Mouse (Mus musculus) G1E (cell line): Measurements from ENCODE around the gene Mob2.

Experiments used
- CTCF ChIP-seq: IDR thresholded peaks from 2 replicates; pipeline ENCODE4 v1.5.1; 2012; ENCODE audit warnings: low read depth, low read length, inconsistent platforms, mixed read lengths
- GATA1 ChIP-seq: IDR thresholded peaks from 2 replicates; pipeline ENCODE4 v1.6.1; 2012; ENCODE audit warnings: borderline replicate concordance, low read length, inconsistent platforms, mixed read lengths
- GATA2 ChIP-seq: IDR thresholded peaks from 2 replicates; pipeline ENCODE4 v1.6.1; 2012; ENCODE audit warnings: low read depth, low read length, inconsistent platforms, borderline replicate concordance
- POLR2AphosphoS5 ChIP-seq: IDR thresholded peaks from 2 replicates; pipeline ENCODE4 v1.6.1; 2012; ENCODE audit warnings: low read depth, low read length, inconsistent platforms; ENCODE audit not compliant: insufficient replicate concordance
- TAL1 ChIP-seq: conservative IDR thresholded peaks from 2 replicates; pipeline ENCODE4 v1.6.1; 2012; ENCODE audit warnings: low read depth, low read length, inconsistent platforms, mixed read lengths

DNA sequence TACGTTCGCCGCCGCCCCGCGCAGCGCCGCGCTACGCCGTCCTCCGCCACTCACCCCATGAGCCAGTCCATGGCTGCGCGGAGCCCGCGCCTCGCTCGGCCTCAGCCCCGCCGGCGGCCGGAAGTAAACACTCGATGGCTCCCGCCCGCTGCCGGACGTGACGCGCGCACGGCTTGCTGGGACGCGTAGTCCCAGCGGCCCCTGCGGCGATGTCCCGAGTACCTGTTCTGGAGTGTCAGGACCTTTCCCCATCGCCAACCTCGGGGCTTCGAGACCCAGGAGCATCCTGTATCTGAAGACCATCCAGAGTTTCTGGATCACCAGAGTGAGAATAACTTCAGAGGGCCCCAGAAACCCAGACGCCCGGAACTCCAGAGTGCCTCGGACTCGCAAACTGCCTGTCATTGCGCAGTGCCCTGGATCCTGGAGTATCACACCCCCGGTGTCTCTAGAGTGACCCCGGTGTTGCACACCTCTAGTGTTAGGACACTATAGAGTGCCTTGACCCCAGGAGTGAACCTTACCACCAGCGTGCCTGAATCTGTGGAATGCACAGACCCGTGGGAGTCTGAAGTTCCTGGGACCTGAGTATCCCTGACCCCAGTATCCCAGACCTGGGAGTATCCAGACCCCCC is at the start of gene Mob2:
- TF ChIP-seq CTCF = no peak
- no peak for TF ChIP-seq GATA1
- no peak for TF ChIP-seq TAL1
- TF ChIP-seq POLR2AphosphoS5 = no peak
- no peak for TF ChIP-seq GATA2
